Mouse (Mus musculus): Measurements from ENCODE around the gene Smad3. TPM values are rescaled to one million over a fixed set of nuclear protein-coding genes. Genes with fewer than 3 reads are reported as not detected.

Gene Smad3
- polyA plus RNA-seq, 1 experiment = 25.5 TPM

DNA sequence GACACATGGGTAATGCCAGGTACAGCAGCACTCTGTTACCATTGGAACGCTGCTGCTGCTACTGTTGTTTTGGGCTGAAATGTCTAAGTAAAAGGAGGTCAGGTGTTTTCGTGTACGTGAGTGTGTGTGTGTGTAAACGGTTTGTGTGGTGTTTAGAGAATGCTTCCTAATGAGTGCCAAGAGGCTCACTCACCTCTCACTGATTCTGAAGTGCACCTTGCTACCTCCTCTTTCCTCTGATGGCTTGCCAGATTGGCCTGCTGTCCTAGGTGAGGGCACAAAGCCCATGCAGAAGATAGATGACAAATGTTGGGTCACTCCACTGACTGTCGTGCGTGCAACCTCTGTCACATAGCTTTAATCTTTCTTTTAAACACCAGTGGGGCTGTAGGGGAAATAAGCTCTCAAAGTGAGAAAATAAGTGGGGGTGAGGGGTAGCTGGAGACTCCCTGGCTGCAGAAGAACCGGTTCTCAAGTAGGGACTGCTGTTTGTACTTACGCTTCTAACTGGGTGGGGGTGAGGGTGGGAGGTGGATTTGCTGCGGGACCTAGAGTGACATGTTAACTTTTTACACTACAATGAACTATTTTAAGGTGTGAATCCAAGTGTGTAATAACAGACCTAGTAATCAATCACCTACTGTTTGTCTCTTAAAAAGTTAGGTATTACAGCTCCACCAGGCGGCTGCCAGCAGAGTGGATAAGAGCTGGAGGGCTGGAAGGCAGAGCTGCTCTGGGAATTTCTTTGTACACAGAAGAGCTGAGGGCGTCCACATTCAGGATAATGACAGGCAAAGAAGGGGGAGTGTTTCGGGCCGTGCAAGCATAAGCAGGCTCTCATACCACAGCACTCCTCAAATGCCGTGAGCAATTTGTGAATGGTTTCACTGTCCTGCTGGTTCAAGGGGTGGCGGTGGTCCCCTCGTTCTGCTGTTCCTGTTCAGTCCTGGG lies 145.0 kb downstream of the Smad3 start:
- Histone ChIP-seq H3ac (ENCODE audit: control insufficient read depth, insufficient read length) (no peak overlapping the region), H3K79me2 (ENCODE audit: control insufficient read depth, insufficient read depth) (peaks cover 32% of the 10 kb centered on the region), H3K4me2 (ENCODE audit: low read depth) (no peak overlapping the region)

DNA sequence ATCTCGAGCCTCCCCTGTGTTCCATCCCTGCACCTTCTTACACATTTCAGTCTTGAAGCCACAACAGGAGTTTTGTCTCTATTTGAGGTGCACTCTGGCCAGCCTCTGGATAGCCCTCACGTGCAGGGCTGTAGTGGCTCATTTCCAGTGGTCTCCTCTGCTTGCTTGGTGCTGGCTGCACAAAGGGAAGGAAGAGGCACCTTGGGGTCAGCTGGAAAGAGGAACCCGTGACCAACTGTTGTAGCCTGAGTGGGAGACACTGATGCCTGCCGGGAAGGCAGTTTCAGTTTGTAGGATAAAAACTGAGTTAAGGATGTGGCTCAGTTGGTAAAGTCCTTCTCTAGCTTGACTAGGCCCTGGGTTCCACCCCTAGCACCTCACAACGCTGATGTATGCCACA lies 145.8 kb downstream of the Smad3 start:
- peak overlapping the region; percentile 92 for H3K4me2 ChIP-seq (ENCODE audit: low read depth)
- peaks cover 32% of the 10 kb centered on the region for H3K79me2 ChIP-seq (ENCODE audit: control insufficient read depth, insufficient read depth)
- no peak for TF ChIP-seq TCF12 (IDR thresholded peaks at IDR 0.05; ENCODE audit: insufficient read depth, poor library complexity, severe bottlenecking)
- TF ChIP-seq MYOG (IDR thresholded peaks at IDR 0.05; ENCODE audit: control insufficient read depth in 1 of 3, insufficient read depth in 1 of 3, insufficient read length in 2 of 3, low read depth in 2 of 3) = no peak
- TF ChIP-seq TCF3 (IDR thresholded peaks at IDR 0.05; ENCODE audit: insufficient read length, low read depth) = no peak
- TF ChIP-seq POLR2A (IDR thresholded peaks at IDR 0.05; ENCODE audit: insufficient read length, low read depth) = no peak
- TF ChIP-seq POLR2AphosphoS2 (IDR thresholded peaks at IDR 0.05; ENCODE audit: insufficient read length, low read depth) = no peak
- TF ChIP-seq MAX (IDR thresholded peaks at IDR 0.05; ENCODE audit: low read depth) = no peak
- TF ChIP-seq CEBPB (IDR thresholded peaks at IDR 0.05; ENCODE audit: insufficient read depth, poor library complexity, severe bottlenecking) = no peak
- TF ChIP-seq SRF (IDR thresholded peaks at IDR 0.05; ENCODE audit: control insufficient read depth, insufficient read length, low read depth) = no peak
- no peak overlapping the region for H3K4me3 ChIP-seq
- no peaks in the 10 kb centered on the region for H3K36me3 ChIP-seq (ENCODE audit: control insufficient read depth, insufficient read depth)
- H3ac ChIP-seq (ENCODE audit: control insufficient read depth, insufficient read length) = no peak overlapping the region
- H3K27me3 ChIP-seq (ENCODE audit: control insufficient read depth, insufficient read depth, insufficient read length) = no peaks in the 10 kb centered on the region

More for the DNA sequence above, 145.0 kb downstream of the Smad3 start:
- Histone ChIP-seq H3K36me3 (ENCODE audit: control insufficient read depth, insufficient read depth) (peaks cover 4% of the 10 kb centered on the region), H3K27me3 (ENCODE audit: control insufficient read depth, insufficient read depth, insufficient read length) (no peaks in the 10 kb centered on the region), H3K4me3 (no peak overlapping the region)
- TF ChIP-seq REST (IDR thresholded peaks at IDR 0.05; ENCODE audit: insufficient read depth, insufficient read length) (no peak), POLR2AphosphoS2 (IDR thresholded peaks at IDR 0.05; ENCODE audit: insufficient read length, low read depth) (no peak), MYOG (IDR thresholded peaks at IDR 0.05; ENCODE audit: control insufficient read depth in 1 of 3, insufficient read depth in 1 of 3, insufficient read length in 2 of 3, low read depth in 2 of 3) (no peak), MYOD1 (IDR thresholded peaks at IDR 0.05; ENCODE audit: control insufficient read depth in 1 of 3, insufficient read length in 2 of 3, low read depth in 2 of 3) (no peak), TCF3 (IDR thresholded peaks at IDR 0.05; ENCODE audit: insufficient read length, low read depth) (no peak), MAX (IDR thresholded peaks at IDR 0.05; ENCODE audit: low read depth) (no peak), SRF (IDR thresholded peaks at IDR 0.05; ENCODE audit: control insufficient read depth, insufficient read length, low read depth) (no peak), POLR2A (IDR thresholded peaks at IDR 0.05; ENCODE audit: insufficient read length, low read depth) (no peak), TCF12 (IDR thresholded peaks at IDR 0.05; ENCODE audit: insufficient read depth, poor library complexity, severe bottlenecking) (no peak), E2F4 (IDR thresholded peaks at IDR 0.05; ENCODE audit: insufficient read depth) (no peak), USF1 (IDR thresholded peaks at IDR 0.05; ENCODE audit: low read depth) (no peak)

DNA sequence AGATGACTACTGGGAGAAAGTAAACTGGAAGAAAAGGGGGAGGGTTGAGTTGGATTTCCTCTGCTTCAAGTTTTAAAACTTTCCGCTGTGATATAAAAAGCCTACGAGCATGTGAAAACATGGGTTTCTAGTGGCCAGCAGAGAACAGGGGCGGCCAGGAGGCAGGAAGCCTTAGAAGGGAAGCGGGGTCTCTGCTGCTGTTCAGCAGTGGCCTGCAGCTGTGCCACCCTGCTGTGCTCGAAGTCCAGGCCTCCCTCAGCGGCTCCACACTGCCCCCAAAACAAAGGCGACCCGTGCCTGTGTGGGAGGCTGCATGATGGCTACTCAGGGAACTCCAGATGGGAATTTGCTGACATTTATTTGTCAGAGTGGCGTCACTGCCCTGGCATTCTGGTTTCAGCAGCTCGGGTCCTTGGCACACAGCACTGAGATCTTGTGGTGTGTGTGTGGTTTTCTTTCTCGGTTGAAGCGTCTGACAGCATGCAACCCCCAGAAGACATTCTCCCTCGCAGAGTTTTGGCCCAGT lies 146.9 kb downstream of the Smad3 start:
- Histone ChIP-seq H3K27me3 (ENCODE audit: control insufficient read depth, insufficient read depth, insufficient read length) (no peaks in the 10 kb centered on the region), H3K79me2 (ENCODE audit: control insufficient read depth, insufficient read depth) (peaks cover 32% of the 10 kb centered on the region), H3ac (ENCODE audit: control insufficient read depth, insufficient read length) (no peak overlapping the region), H3K36me3 (ENCODE audit: control insufficient read depth, insufficient read depth) (no peaks in the 10 kb centered on the region), H3K4me2 (ENCODE audit: low read depth) (peak overlapping the region; percentile 92), H3K4me3 (no peak overlapping the region)
- TF ChIP-seq POLR2A (IDR thresholded peaks at IDR 0.05; ENCODE audit: insufficient read length, low read depth) (no peak), E2F4 (IDR thresholded peaks at IDR 0.05; ENCODE audit: insufficient read depth) (no peak), TCF12 (IDR thresholded peaks at IDR 0.05; ENCODE audit: insufficient read depth, poor library complexity, severe bottlenecking) (peak; percentile 6), CEBPB (IDR thresholded peaks at IDR 0.05; ENCODE audit: insufficient read depth, poor library complexity, severe bottlenecking) (0 out of 2 replicates have a peak, but pooled peaks have one; percentile 24), POLR2AphosphoS2 (IDR thresholded peaks at IDR 0.05; ENCODE audit: insufficient read length, low read depth) (no peak), REST (IDR thresholded peaks at IDR 0.05; ENCODE audit: insufficient read depth, insufficient read length) (no peak), MYOG (IDR thresholded peaks at IDR 0.05; ENCODE audit: control insufficient read depth in 1 of 3, insufficient read depth in 1 of 3, insufficient read length in 2 of 3, low read depth in 2 of 3) (peak in 2 of 3 experiments; percentile 60 to 68), MYOD1 (IDR thresholded peaks at IDR 0.05; ENCODE audit: control insufficient read depth in 1 of 3, insufficient read length in 2 of 3, low read depth in 2 of 3) (peak in 2 of 3 experiments; percentile 74 to 82), SRF (IDR thresholded peaks at IDR 0.05; ENCODE audit: control insufficient read depth, insufficient read length, low read depth) (no peak), MAX (IDR thresholded peaks at IDR 0.05; ENCODE audit: low read depth) (peak; percentile 17), USF1 (IDR thresholded peaks at IDR 0.05; ENCODE audit: low read depth) (no peak), TCF3 (IDR thresholded peaks at IDR 0.05; ENCODE audit: insufficient read length, low read depth) (no peak)

DNA sequence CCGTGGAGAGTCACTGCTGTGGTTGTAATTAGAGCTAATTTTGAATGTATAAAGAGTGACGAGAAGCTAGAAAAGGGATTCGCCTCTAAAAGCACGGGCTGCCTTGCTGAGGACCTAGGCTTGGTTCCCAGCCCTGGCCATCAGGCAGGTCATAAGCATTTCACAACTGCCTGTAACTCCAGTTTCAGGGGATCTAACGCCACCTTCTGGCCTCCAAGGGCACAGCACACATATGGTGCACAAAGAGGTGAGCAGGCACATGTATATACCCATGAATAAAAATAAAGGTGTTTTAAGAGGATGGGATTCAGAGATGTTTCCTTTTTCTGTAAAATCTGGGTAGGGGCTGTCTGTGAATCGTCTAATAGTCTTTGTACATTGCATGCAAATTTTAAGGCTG lies 147.6 kb downstream of the Smad3 start:
- Histone ChIP-seq H3ac (ENCODE audit: control insufficient read depth, insufficient read length) (no peak overlapping the region), H3K79me2 (ENCODE audit: control insufficient read depth, insufficient read depth) (peaks cover 37% of the 10 kb centered on the region), H3K4me3 (no peak overlapping the region), H3K36me3 (ENCODE audit: control insufficient read depth, insufficient read depth) (no peaks in the 10 kb centered on the region), H3K27me3 (ENCODE audit: control insufficient read depth, insufficient read depth, insufficient read length) (no peaks in the 10 kb centered on the region), H3K4me2 (ENCODE audit: low read depth) (peak overlapping the region; percentile 92)
- no peak for TF ChIP-seq MYOD1 (IDR thresholded peaks at IDR 0.05; ENCODE audit: control insufficient read depth in 1 of 3, insufficient read length in 2 of 3, low read depth in 2 of 3)
- no peak for TF ChIP-seq E2F4 (IDR thresholded peaks at IDR 0.05; ENCODE audit: insufficient read depth)
- TF ChIP-seq POLR2AphosphoS2 (IDR thresholded peaks at IDR 0.05; ENCODE audit: insufficient read length, low read depth) = no peak
- TF ChIP-seq CEBPB (IDR thresholded peaks at IDR 0.05; ENCODE audit: insufficient read depth, poor library complexity, severe bottlenecking) = no peak
- TF ChIP-seq POLR2A (IDR thresholded peaks at IDR 0.05; ENCODE audit: insufficient read length, low read depth) = no peak
- TF ChIP-seq TCF12 (IDR thresholded peaks at IDR 0.05; ENCODE audit: insufficient read depth, poor library complexity, severe bottlenecking) = no peak
- TF ChIP-seq MYOG (IDR thresholded peaks at IDR 0.05; ENCODE audit: control insufficient read depth in 1 of 3, insufficient read depth in 1 of 3, insufficient read length in 2 of 3, low read depth in 2 of 3) = no peak
- no peak for TF ChIP-seq REST (IDR thresholded peaks at IDR 0.05; ENCODE audit: insufficient read depth, insufficient read length)
- no peak for TF ChIP-seq USF1 (IDR thresholded peaks at IDR 0.05; ENCODE audit: low read depth)
- TF ChIP-seq SRF (IDR thresholded peaks at IDR 0.05; ENCODE audit: control insufficient read depth, insufficient read length, low read depth) = no peak
